Mouse (Mus musculus) kidney, embryonic 16.5 days (tissue): ENCODE results near the gene Rpusd3. TPM values are rescaled to one million over a fixed set of nuclear protein-coding genes. Genes with fewer than 3 reads are reported as not detected.

ENCODE experiments used
- ATAC-seq: fragments of 200-750 bp; cut with Nextera tagmentation; 2 replicates; pipeline ENCODE4 v1.8.0; 2017; ENCODE audit warnings: moderate TSS enrichment; ENCODE audit not compliant: low FRiP score, low TSS enrichment
- H3K27ac ChIP-seq: fragments of 300-500 bp; sonication (generic); 2 replicates; pipeline ENCODE4 v1.5.1; 2014; ENCODE audit warnings: low read length
- H3K27me3 ChIP-seq: fragments of 300-500 bp; sonication (generic); 2 replicates; pipeline ENCODE4 v1.6.1; 2014; ENCODE audit warnings: low read length, control low read depth, mixed read lengths; ENCODE audit not compliant: insufficient read depth
- H3K36me3 ChIP-seq: fragments of 300-500 bp; sonication (generic); 2 replicates; pipeline ENCODE4 v1.6.1; 2014; ENCODE audit warnings: low read length, control low read depth, mixed read lengths; ENCODE audit not compliant: insufficient read depth
- H3K4me1 ChIP-seq: fragments of 300-500 bp; sonication (generic); 2 replicates; pipeline ENCODE4 v1.6.1; 2014; ENCODE audit warnings: low read length, control low read depth, mixed read lengths; ENCODE audit not compliant: insufficient read depth
- H3K4me2 ChIP-seq: fragments of 300-500 bp; sonication (generic); replicated peaks from 2 replicates; pipeline ENCODE4 v1.6.1; 2014; ENCODE audit warnings: low read depth, low read length
- H3K4me3 ChIP-seq: fragments of 300-500 bp; sonication (generic); 2 replicates; pipeline ENCODE4 v1.5.1; 2014; ENCODE audit warnings: mild to moderate bottlenecking, low read length
- H3K9ac ChIP-seq: fragments of 300-500 bp; sonication (generic); replicated peaks from 2 replicates; pipeline ENCODE4 v1.6.1; 2014; ENCODE audit warnings: low read length
- H3K9me3 ChIP-seq: fragments of 300-500 bp; sonication (generic); 2 replicates; pipeline ENCODE4 v1.6.1; 2016; ENCODE audit warnings: low read length, control low read depth
- WGBS: fragments of 180-500 bp; shearing (Covaris S2); extraction: QIAGEN DNeasy Blood & Tissue Kit; methylation state at CpG from one replicate; pipeline ENCODE4 v1.1.7; 2014; 5-methylcytosine and 5-hydroxymethylcytosine counted together
- polyA plus RNA-seq: library from polyadenylated mRNA; unstranded; fragments of >200 nt; fragmentation: Nextera tagmentation; extraction: Ambion mirVana; gene quantifications from 2 replicates; pipeline ENCODE4 v1.2.1, GENCODE M21; 2015

Rpusd3 gene
- polyA plus RNA-seq, 1 experiment from 2014 or later, result 31.7 TPM

- 69% methylated on average over 6 of the region's 8 CpGs for WGBS
- peak overlapping the region; percentile 51 for H3K27ac ChIP-seq
Observed at GRCm38 (mm10) chr6:113444207-113444965, 25.2 kb upstream of the Rpusd3 start.

GRCm38 (mm10) chr6:113443091-113443490, 24.0 kb upstream of the Rpusd3 start:
- peak overlapping the region; percentile 93 for H3K4me3 ChIP-seq
- H3K9ac ChIP-seq, result peak overlapping the region; percentile 96
- peaks cover 19% of the 10 kb centered on the region for H3K4me1 ChIP-seq
- H3K9me3 ChIP-seq, result no peaks in the 10 kb centered on the region
- H3K27me3 ChIP-seq, result no peaks in the 10 kb centered on the region
- H3K36me3 ChIP-seq, result peaks cover 14% of the 10 kb centered on the region
- WGBS, result 45% methylated on average over 12 of the region's 12 CpGs
- peak overlapping the region; percentile 70 for H3K27ac ChIP-seq
- peak overlapping the region; percentile 84 for H3K4me2 ChIP-seq
- ATAC-seq, result no peak

More at GRCm38 (mm10) chr6:113444207-113444965, 25.2 kb upstream of the Rpusd3 start:
- peaks cover 25% of the 10 kb centered on the region for H3K36me3 ChIP-seq
- peak overlapping the region; percentile 16; the same call in 1 of the 2 replicates for H3K4me2 ChIP-seq
- no peaks in the 10 kb centered on the region for H3K9me3 ChIP-seq
- H3K9ac ChIP-seq, result no peak overlapping the region
- H3K27me3 ChIP-seq, result no peaks in the 10 kb centered on the region
- H3K4me3 ChIP-seq, result no peak overlapping the region
- peaks cover 19% of the 10 kb centered on the region for H3K4me1 ChIP-seq
- peak; percentile 50 for ATAC-seq

- Histone ChIP-seq H3K9me3 (no peaks in the 10 kb centered on the region), H3K36me3 (peaks cover 9% of the 10 kb centered on the region), H3K9ac (peak within 1 kb of the TSS; percentile 96), H3K4me2 (peak within 1 kb of the TSS; percentile 84), H3K27me3 (no peaks in the 10 kb centered on the region), H3K4me3 (peak within 1 kb of the TSS; percentile 93), H3K4me1 (peaks cover 19% of the 10 kb centered on the region), H3K27ac (peak within 1 kb of the TSS; percentile 70)
- peak; percentile 90 for ATAC-seq
- under 1% methylated on average over 45 of the region's 45 CpGs for whole genome bisulfite sequencing
Observed at GRCm38 (mm10) chr6:113442442-113443090, 23.4 kb upstream of the Rpusd3 start, which contains the start of gene Jagn1. Jagn1 (plus strand) TSS chr6:113442569.

- 38% methylated on average over 9 of the region's 9 CpGs for WGBS
- no peaks in the 10 kb centered on the region for H3K27me3 ChIP-seq
- ATAC-seq, result no peak
- H3K4me2 ChIP-seq, result peak overlapping the region; percentile 84
- peak overlapping the region; percentile 93 for H3K4me3 ChIP-seq
- H3K9ac ChIP-seq, result peak overlapping the region; percentile 96
- H3K36me3 ChIP-seq, result peaks cover 4% of the 10 kb centered on the region
- no peaks in the 10 kb centered on the region for H3K9me3 ChIP-seq
- peaks cover 19% of the 10 kb centered on the region for H3K4me1 ChIP-seq
- H3K27ac ChIP-seq, result peak overlapping the region; percentile 69
Observed at GRCm38 (mm10) chr6:113442087-113442441, 22.9 kb upstream of the Rpusd3 start.

GRCm38 (mm10) chr6:113441147-113441680, 22.1 kb upstream of the Rpusd3 start:
- Histone ChIP-seq H3K36me3 (no peaks in the 10 kb centered on the region), H3K27me3 (no peaks in the 10 kb centered on the region), H3K9me3 (no peaks in the 10 kb centered on the region), H3K4me1 (peaks cover 19% of the 10 kb centered on the region), H3K27ac (no peak overlapping the region), H3K9ac (no peak overlapping the region), H3K4me3 (no peak overlapping the region), H3K4me2 (no peak overlapping the region)
- WGBS, result 55% methylated on average over 7 of the region's 7 CpGs
- ATAC-seq, result no peak; the same call in 1 of the 2 replicates

GRCm38 (mm10) chr6:113440686-113441085, 21.5 kb upstream of the Rpusd3 start:
- ATAC-seq, result no peak
- H3K4me2 ChIP-seq, result no peak overlapping the region
- no peak overlapping the region for H3K4me3 ChIP-seq
- H3K36me3 ChIP-seq, result no peaks in the 10 kb centered on the region
- H3K4me1 ChIP-seq, result peaks cover 17% of the 10 kb centered on the region
- H3K9me3 ChIP-seq, result no peaks in the 10 kb centered on the region
- H3K9ac ChIP-seq, result no peak overlapping the region
- WGBS, result 85% methylated on average over 3 of the region's 3 CpGs
- H3K27ac ChIP-seq, result no peak overlapping the region
- no peaks in the 10 kb centered on the region for H3K27me3 ChIP-seq

GRCm38 (mm10) chr6:113438721-113439430, 19.7 kb upstream of the Rpusd3 start:
- Histone ChIP-seq H3K27ac (no peak overlapping the region), H3K27me3 (no peaks in the 10 kb centered on the region), H3K4me2 (no peak overlapping the region), H3K4me3 (no peak overlapping the region), H3K36me3 (no peaks in the 10 kb centered on the region), H3K9ac (no peak overlapping the region), H3K9me3 (no peaks in the 10 kb centered on the region), H3K4me1 (peaks cover 9% of the 10 kb centered on the region)
- ATAC-seq, result no peak
- WGBS, result 58% methylated on average over 12 of the region's 12 CpGs

- Histone ChIP-seq H3K27me3 (no peaks in the 10 kb centered on the region), H3K4me1 (no peaks in the 10 kb centered on the region), H3K36me3 (no peaks in the 10 kb centered on the region), H3K9me3 (no peaks in the 10 kb centered on the region), H3K4me2 (no peak overlapping the region), H3K27ac (no peak overlapping the region), H3K9ac (no peak overlapping the region), H3K4me3 (no peak overlapping the region)
- WGBS, result 72% methylated on average over 12 of the region's 12 CpGs
- no peak for ATAC-seq
Observed at GRCm38 (mm10) chr6:113437135-113437534, 18.0 kb upstream of the Rpusd3 start.

- Histone ChIP-seq H3K27me3 (no peaks in the 10 kb centered on the region), H3K4me3 (no peak within 1 kb of the TSS), H3K36me3 (no peaks in the 10 kb centered on the region), H3K9me3 (no peaks in the 10 kb centered on the region), H3K4me1 (no peaks in the 10 kb centered on the region), H3K4me2 (no peak within 1 kb of the TSS), H3K9ac (no peak within 1 kb of the TSS), H3K27ac (no peak within 1 kb of the TSS)
- WGBS, result 71% methylated on average over 9 of the region's 9 CpGs
- no peak for ATAC-seq
Observed at GRCm38 (mm10) chr6:113435664-113436205, 16.6 kb upstream of the Rpusd3 start, which contains the start of gene Cidec. Cidec (minus strand) TSS chr6:113435760.
